Comparison of ENCODE assay signal across 20 mouse cellular contexts in genomic region chr11:42571467-42571866, GRCm38 (mm10).
A peak's percentile ranks its signal among the peaks of the same experiment; 100 is the strongest.
DNase-seq lines count a peak whose midpoint lies in the region; TF ChIP-seq lines count a peak whose summit lies in the region.
"Had no signal": no experiment of that assay in that cellular context is flagged by ENCODE, and none has a peak within 500 bp of the region (broad histone marks: within the 10 kb centered on the region; RNA-seq: fewer than 3 reads in every experiment).

No protein-coding gene starts in this region.

- 88% methylated on average over 4 of the region's 4 CpGs for WGBS in limb, embryonic 10.5 days

- intact Hi-C loops in gastrocnemius, adult 2 months (cut with DNase I), result no loop called here
- intact Hi-C loops in gastrocnemius, postnatal 36 days (cut with DNase I), result no loop called here
- intact Hi-C loops in left cerebral cortex, adult 2 months (cut with DNase I), result loop anchor here (5.0 kb wide), 1 partner anchor 34 kb away; no protein-coding TSS in a partner anchor

- H3K4me3 ChIP-seq in gastrocnemius, adult 2 months, result no peak overlapping the region
- no peak overlapping the region for H3K4me3 ChIP-seq in left cerebral cortex, adult 2 months
- no peak overlapping the region for H3K4me3 ChIP-seq in limb, embryonic 10.5 days
- H3K4me3 ChIP-seq: erythroblast, embryonic 14.5 days; heart, embryonic 13.5 days; midbrain, embryonic 10.5 days; neural tube, embryonic 12.5 days had no signal

- no peaks in the 10 kb centered on the region for H3K4me1 ChIP-seq in limb, embryonic 10.5 days
- H3K4me1 ChIP-seq: heart, embryonic 13.5 days; midbrain, embryonic 10.5 days; neural tube, embryonic 12.5 days had no signal

- no peaks in the 10 kb centered on the region for H3K27me3 ChIP-seq in limb, embryonic 10.5 days (ENCODE audit: low read depth, poor library complexity, severe bottlenecking)
- H3K27me3 ChIP-seq: heart, embryonic 13.5 days; neural tube, embryonic 12.5 days; Patski had no signal

- no peaks in the 10 kb centered on the region for H3K9me3 ChIP-seq in limb, embryonic 10.5 days (replicated peaks)
- H3K9me3 ChIP-seq: midbrain, embryonic 10.5 days; neural tube, embryonic 12.5 days had no signal

- H3K36me3 ChIP-seq in limb, embryonic 10.5 days, result no peaks in the 10 kb centered on the region
- H3K36me3 ChIP-seq: heart, embryonic 13.5 days; midbrain, embryonic 10.5 days; neural tube, embryonic 12.5 days had no signal

- DNase-seq in gastrocnemius, adult 2 months, result peak; percentile 47
- DNase-seq in gastrocnemius, postnatal 36 days, result no peak
- DNase-seq in left cerebral cortex, adult 2 months (ENCODE audit: extremely low spot score in 1 of 2, low spot score in 2 of 2), result no peak
- no peak for DNase-seq in left cerebral cortex, adult 9 months (ENCODE audit: low spot score in 2 of 2)
- DNase-seq in cerebellum, postnatal 14 days, result peak; percentile 33 to 54
- peak; percentile 25 to 37 for DNase-seq in layer of hippocampus, postnatal 36 days
- DNase-seq in embryo, embryonic 10 days (ENCODE audit: low spot score), result no peak
- DNase-seq in limb, embryonic 10.5 days (ENCODE audit: low spot score), result no peak
- DNase-seq: forebrain, postnatal 0 days; heart, postnatal 4 days; kidney, adult 2 months; left cerebral cortex, postnatal 4 days; lung, embryonic 14.5 days; lung, postnatal 4 days; thymus, postnatal 25 days had no signal

- no peak for TF ChIP-seq CTCF in gastrocnemius, adult 2 months (IDR thresholded peaks at IDR 0.05)
- no peak for TF ChIP-seq CTCF in left cerebral cortex, adult 2 months (IDR thresholded peaks at IDR 0.05)

- no peak overlapping the region for H3K27ac ChIP-seq in gastrocnemius, adult 2 months
- peak overlapping the region; percentile 51 for H3K27ac ChIP-seq in left cerebral cortex, adult 2 months
- no peak overlapping the region for H3K27ac ChIP-seq in limb, embryonic 10.5 days
- H3K27ac ChIP-seq: heart, embryonic 13.5 days; midbrain, embryonic 10.5 days; neural tube, embryonic 12.5 days had no signal

Comparison
In these comparisons a context has a peak if more than half of its experiments do, and no peak if none do; other contexts are left out.
1. DNase-seq: peak in gastrocnemius, adult 2 months (single experiment), cerebellum, postnatal 14 days (2 of 2) and layer of hippocampus, postnatal 36 days (2 of 2); none in gastrocnemius, postnatal 36 days (0 of 2), left cerebral cortex, adult 2 months (0 of 2), left cerebral cortex, adult 9 months (0 of 2), embryo, embryonic 10 days (single experiment) and limb, embryonic 10.5 days (single experiment).